Mouse (Mus musculus): ENCODE measurements around the gene Mtmr12. TPM values are rescaled to one million over a fixed set of nuclear protein-coding genes. Genes with fewer than 3 reads are reported as not detected.

Mtmr12 gene
- polyA plus RNA-seq, 1 experiment from 2014 or later: 15.1 TPM

DNA sequence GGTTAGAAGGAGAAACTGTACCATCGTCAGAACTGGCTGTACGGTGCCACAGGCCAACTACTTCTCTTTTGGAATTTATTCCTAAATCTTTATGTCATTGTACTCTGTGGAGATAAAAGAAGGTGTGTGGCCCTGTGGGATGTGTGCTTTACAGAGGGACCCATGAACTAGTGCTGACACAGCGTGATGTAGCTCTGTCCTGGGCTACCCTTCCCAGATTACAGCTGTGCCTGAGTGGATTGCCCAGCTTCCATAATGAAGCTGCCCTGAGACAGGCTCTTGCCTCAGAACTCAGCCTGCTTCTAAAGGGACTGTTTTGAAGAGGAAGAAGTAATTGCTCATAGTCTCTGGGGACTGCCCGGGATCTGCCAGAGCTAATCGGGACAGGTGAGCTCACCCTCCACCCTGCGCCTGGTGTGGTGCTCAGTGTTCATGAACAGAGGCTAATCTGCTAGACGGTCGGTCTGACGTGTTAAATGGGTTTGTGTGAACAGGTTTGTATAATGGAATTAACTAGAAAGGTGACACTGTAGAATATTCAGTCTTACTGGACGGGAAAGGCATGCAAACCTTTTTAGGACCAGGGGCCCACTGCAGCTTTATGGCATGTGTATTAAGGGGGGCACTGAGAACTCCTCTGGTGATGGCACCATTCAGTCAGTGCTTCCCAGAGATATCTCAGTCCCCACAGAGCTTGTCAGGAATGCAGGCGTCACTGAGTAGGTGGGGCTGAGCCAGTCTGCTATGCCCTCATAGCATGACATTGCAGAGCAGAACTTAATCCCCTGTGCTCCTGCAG lies 41.7 kb downstream of the Mtmr12 start:
- no peak for DNase-seq (ENCODE audit: low spot score)
- no peaks in the 10 kb centered on the region for H3K27me3 ChIP-seq (ENCODE audit: insufficient read depth, poor library complexity, severe bottlenecking)
- WGBS: 73% methylated on average over 11 of the region's 11 CpGs
- H3K4me3 ChIP-seq: no peak overlapping the region
- no peaks in the 10 kb centered on the region for H3K9me3 ChIP-seq
- H3K27ac ChIP-seq: no peak overlapping the region
- peaks cover 39% of the 10 kb centered on the region for H3K36me3 ChIP-seq
- peaks cover 14% of the 10 kb centered on the region; the same call in 1 of the 2 replicates for H3K4me1 ChIP-seq (replicated peaks)

DNA sequence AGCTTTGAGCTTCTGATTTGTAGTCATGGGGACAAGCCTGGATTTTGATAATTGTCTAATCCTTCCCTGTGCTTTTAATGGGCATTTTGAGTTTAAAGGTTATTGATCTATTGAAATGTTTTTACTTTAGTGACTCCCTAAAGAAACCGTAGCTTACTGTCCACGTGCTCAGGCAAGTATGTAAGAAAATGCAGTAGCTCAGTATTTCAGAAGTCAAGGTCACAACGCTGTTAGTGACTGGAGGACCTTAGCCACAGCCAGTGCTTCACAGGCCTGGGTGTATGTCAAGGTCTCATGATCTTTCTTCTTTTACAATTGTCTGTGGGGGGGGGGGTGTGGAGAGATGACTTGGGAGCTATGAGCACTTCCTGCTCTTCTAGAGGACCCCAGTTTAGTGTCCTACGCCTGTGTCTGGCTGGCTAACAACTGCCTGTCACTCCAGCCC lies 42.4 kb downstream of the Mtmr12 start:
- no peak overlapping the region for H3K27ac ChIP-seq
- H3K27me3 ChIP-seq (ENCODE audit: insufficient read depth, poor library complexity, severe bottlenecking): no peaks in the 10 kb centered on the region; the same call in 1 of the 2 replicates
- WGBS: 86% methylated on average over 4 of the region's 4 CpGs
- H3K36me3 ChIP-seq: peaks cover 46% of the 10 kb centered on the region
- DNase-seq (ENCODE audit: low spot score): no peak
- no peak overlapping the region for H3K4me3 ChIP-seq
- H3K4me1 ChIP-seq (replicated peaks): peaks cover 14% of the 10 kb centered on the region; the same call in 1 of the 2 replicates
- H3K9me3 ChIP-seq: no peaks in the 10 kb centered on the region

DNA sequence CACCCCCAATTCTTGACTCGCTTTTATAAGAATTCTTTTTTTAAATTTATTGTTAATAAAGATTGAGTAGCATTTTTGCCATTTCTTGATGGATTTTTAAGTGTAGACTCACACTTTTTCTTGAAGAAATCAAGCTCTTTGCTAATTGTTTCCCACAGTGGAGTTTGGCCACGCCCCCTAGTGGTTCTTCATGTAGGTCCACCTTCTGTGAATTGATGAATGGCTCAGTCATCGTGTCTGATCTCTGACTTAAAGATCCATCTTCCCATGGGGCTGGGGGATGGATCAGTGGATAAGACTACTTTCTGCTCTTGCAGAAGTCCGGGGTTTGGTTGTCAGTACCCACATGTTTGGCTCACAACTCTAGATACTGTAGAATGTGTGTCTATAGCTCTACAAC lies 43.5 kb downstream of the Mtmr12 start:
- Histone ChIP-seq H3K36me3 (peaks cover 54% of the 10 kb centered on the region), H3K4me3 (no peak overlapping the region), H3K9me3 (no peaks in the 10 kb centered on the region; the same call in 1 of the 2 replicates), H3K4me1 (replicated peaks) (peaks cover 14% of the 10 kb centered on the region; the same call in 1 of the 2 replicates), H3K27me3 (ENCODE audit: insufficient read depth, poor library complexity, severe bottlenecking) (no peaks in the 10 kb centered on the region; the same call in 1 of the 2 replicates), H3K27ac (no peak overlapping the region)
- no peak for DNase-seq (ENCODE audit: low spot score)
- WGBS: 66% methylated on average over 4 of the region's 4 CpGs

DNA sequence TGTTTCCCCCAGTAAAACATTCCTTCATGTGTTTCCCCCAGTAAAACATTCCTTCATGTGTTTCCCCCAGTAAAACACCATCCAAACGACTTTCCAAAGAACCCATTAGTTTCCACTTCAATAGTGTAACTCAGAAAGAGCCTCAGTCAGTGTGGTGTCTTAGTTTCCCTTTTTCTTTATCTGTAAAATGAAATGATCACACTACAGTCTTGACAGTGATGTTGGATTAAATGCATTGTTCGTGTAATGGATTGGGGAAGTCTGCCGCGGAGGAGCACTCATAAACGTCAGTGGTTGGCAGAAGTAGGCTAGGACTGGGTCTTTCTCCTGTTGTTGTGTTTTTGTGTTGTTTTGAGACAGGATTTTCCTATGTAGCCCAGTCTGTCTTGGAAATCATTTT lies 45.5 kb downstream of the Mtmr12 start:
- H3K4me1 ChIP-seq (replicated peaks): peaks cover 14% of the 10 kb centered on the region; the same call in 1 of the 2 replicates
- 87% methylated on average over 5 of the region's 5 CpGs for WGBS
- H3K4me3 ChIP-seq: no peak overlapping the region
- no peaks in the 10 kb centered on the region; the same call in 1 of the 2 replicates for H3K27me3 ChIP-seq (ENCODE audit: insufficient read depth, poor library complexity, severe bottlenecking)
- H3K36me3 ChIP-seq: peaks cover 48% of the 10 kb centered on the region
- no peak for DNase-seq (ENCODE audit: low spot score)
- no peaks in the 10 kb centered on the region; the same call in 1 of the 2 replicates for H3K9me3 ChIP-seq
- no peak overlapping the region for H3K27ac ChIP-seq

DNA sequence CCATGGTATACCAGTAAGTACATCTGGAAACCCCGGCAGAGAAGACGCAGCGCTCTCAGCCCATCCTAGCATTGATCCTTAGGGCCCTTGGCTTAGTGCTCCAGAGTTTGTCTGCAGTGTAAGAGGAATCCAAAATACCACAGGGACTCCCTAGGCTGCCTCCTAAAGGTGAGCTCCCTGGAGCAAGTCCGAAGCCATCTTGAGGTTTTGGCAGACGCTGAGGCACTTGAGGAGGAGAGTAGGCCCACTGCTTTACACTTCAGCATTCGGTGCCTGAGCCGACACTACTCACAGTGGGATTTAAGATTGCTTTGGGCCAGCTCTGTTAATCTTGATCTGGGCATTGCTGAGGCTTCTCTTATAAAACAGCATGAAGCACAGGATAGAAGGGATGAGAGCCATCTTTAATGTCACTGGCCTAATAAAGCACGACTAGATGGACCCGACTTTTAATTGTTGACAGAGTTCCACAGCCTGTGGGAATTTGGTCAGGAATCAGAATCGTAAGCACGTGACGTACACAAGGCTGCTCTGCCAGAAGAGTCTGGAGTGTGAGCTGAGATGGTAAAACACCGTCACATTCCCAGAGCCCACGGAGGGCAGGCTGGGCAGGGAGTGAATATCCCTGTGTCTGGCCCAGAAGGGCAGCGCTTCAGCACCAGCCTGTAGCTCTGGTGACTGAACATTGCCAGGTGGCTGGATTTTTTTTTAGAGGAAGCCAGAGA lies 46.8 kb downstream of the Mtmr12 start:
- H3K9me3 ChIP-seq: no peaks in the 10 kb centered on the region; the same call in 1 of the 2 replicates
- DNase-seq (ENCODE audit: low spot score): no peak
- H3K27ac ChIP-seq: no peak overlapping the region
- peaks cover 42% of the 10 kb centered on the region for H3K36me3 ChIP-seq
- peaks cover 9% of the 10 kb centered on the region; the same call in 1 of the 2 replicates for H3K4me1 ChIP-seq (replicated peaks)
- H3K4me3 ChIP-seq: no peak overlapping the region
- no peaks in the 10 kb centered on the region; the same call in 1 of the 2 replicates for H3K27me3 ChIP-seq (ENCODE audit: insufficient read depth, poor library complexity, severe bottlenecking)
- WGBS: 91% methylated on average over 15 of the region's 15 CpGs

DNA sequence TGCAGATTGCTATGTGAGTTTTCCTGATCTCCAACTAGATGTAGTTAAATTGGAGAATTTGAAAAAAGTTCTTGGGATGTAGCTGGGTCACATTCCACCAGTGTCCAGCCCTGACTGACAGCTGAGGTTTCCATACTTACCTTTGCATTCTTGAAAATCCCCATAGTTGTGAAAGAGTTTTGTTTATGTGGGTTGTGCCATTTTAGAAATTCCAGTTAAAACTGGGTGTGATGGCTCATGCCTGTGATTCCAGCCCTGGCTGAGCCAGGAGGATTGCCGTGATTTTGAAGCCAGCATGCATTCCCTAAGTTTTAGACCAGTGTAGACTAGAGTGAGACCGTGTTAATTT lies 47.3 kb downstream of the Mtmr12 start:
- Histone ChIP-seq H3K36me3 (peaks cover 39% of the 10 kb centered on the region), H3K27me3 (ENCODE audit: insufficient read depth, poor library complexity, severe bottlenecking) (no peaks in the 10 kb centered on the region; the same call in 1 of the 2 replicates), H3K4me3 (no peak overlapping the region), H3K4me1 (replicated peaks) (peaks cover 4% of the 10 kb centered on the region; the same call in 1 of the 2 replicates), H3K9me3 (no peaks in the 10 kb centered on the region; the same call in 1 of the 2 replicates), H3K27ac (no peak overlapping the region)
- 93% methylated on average over 2 of the region's 2 CpGs for WGBS
- no peak for DNase-seq (ENCODE audit: low spot score)

DNA sequence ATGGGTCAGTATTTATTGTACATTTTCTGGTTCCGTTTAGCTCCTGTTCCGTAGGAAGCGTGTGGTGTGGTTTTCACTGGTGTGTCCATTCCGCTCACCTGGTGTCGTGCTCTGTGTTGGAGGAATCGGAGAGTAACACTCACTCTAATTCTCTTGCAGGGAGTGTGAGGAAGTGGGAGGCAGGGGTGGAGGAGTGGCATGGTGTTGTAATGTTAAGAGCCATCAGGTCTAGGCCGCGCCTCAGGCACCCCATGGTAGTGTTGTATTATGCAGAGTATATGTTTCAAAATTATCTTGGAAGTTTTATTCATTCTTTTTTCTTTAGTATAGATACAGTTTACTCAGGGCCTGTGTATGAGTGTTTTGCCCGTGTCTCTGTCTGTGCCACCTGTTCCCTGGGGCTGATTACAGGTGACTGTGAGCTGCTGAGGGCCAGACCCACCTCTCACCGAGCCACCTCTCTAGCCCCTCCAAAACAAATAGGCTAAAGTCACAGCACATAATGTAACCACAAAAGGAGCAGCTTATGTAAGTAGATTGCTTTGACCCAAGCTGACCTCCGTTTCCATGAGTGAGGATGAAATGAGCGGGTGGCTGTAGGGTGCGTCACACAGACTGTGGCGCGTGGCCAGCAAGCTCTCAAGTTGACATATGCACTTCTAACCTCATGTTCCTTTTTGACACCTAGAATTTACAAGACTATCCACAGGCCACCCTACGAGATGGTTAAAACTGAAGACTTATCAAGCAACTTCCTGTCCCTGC lies 53.1 kb downstream of the Mtmr12 start:
- peaks cover 73% of the 10 kb centered on the region for H3K36me3 ChIP-seq
- 92% methylated on average over 16 of the region's 16 CpGs for WGBS
- H3K4me3 ChIP-seq: no peak overlapping the region
- no peak for DNase-seq (ENCODE audit: low spot score)
- no peaks in the 10 kb centered on the region for H3K4me1 ChIP-seq (replicated peaks)
- H3K27me3 ChIP-seq (ENCODE audit: insufficient read depth, poor library complexity, severe bottlenecking): no peaks in the 10 kb centered on the region; the same call in 1 of the 2 replicates
- no peak overlapping the region for H3K27ac ChIP-seq
- no peaks in the 10 kb centered on the region for H3K9me3 ChIP-seq

DNA sequence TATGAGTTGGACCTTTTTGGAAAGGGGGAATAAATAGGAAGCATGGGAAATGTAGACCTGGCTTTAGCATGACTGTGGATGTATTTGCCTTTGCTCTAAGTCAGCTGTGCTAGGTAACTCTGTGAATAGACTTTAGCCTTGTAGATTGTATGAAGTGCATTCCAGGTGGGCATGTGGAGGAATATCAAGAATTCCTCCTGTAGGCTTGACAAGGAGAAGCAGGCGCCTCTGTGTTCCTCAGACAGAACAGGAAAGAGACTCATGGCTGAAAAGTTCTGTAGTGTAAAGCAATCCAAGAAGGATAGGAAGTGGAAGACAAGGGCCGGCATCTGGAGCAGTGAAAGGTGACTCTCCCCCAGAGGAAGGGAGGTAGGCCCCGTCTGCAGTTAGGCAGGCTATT lies 58.2 kb downstream of the Mtmr12 start:
- no peaks in the 10 kb centered on the region for H3K4me1 ChIP-seq (replicated peaks)
- no peaks in the 10 kb centered on the region; the same call in 1 of the 2 replicates for H3K27me3 ChIP-seq (ENCODE audit: insufficient read depth, poor library complexity, severe bottlenecking)
- H3K9me3 ChIP-seq: no peaks in the 10 kb centered on the region
- H3K27ac ChIP-seq: no peak overlapping the region
- peaks cover 96% of the 10 kb centered on the region for H3K36me3 ChIP-seq
- 92% methylated on average over 3 of the region's 3 CpGs for WGBS
- DNase-seq (ENCODE audit: low spot score): no peak
- H3K4me3 ChIP-seq: no peak overlapping the region

DNA sequence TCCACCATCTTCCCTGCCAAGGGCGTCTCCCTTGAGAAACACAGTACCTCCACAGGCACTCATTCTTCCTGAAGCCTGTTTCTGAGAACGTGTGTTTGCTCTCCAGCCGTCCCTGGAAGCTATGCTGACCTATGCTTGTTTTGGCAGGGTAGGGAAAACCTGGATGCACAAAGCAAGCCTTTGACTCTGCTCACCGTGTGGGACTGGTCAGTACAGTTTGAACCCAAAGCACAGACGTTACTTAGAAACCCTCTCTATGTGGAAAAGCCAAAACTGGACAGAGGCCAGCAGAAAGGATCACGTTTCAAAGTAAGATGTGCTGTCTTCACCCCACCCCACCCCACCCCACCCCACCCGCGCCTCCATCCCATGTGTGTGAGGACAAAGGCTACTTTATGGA lies 61.6 kb downstream of the Mtmr12 start:
- Histone ChIP-seq H3K4me3 (no peak overlapping the region), H3K9me3 (no peaks in the 10 kb centered on the region), H3K27me3 (ENCODE audit: insufficient read depth, poor library complexity, severe bottlenecking) (no peaks in the 10 kb centered on the region; the same call in 1 of the 2 replicates), H3K36me3 (peaks cover 94% of the 10 kb centered on the region), H3K27ac (no peak overlapping the region), H3K4me1 (replicated peaks) (no peaks in the 10 kb centered on the region)
- no peak for DNase-seq (ENCODE audit: low spot score)
- WGBS: 81% methylated on average over 8 of the region's 8 CpGs

DNA sequence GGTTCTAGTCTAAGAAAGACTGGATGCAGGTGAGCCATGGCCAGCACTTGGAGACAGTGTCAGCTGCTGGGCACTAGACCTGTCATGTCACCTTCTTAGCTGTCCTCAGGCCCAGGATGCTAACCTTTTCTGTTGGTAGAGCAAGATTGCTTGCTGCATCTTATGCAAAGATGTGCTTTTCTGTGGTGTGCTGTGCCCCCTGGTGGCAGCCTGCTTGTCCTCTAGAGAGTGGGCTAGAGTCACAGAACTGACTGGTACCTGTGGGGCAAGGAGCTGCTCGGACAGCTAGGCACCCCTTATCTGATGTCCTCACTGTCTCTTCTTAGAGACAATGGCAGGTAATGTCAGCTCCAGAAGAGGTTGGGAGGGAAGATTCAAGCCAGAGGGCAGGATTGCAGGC lies 63.2 kb downstream of the Mtmr12 start:
- Histone ChIP-seq H3K4me3 (no peak overlapping the region), H3K27me3 (ENCODE audit: insufficient read depth, poor library complexity, severe bottlenecking) (no peaks in the 10 kb centered on the region; the same call in 1 of the 2 replicates), H3K36me3 (peaks cover 79% of the 10 kb centered on the region), H3K27ac (no peak overlapping the region), H3K9me3 (no peaks in the 10 kb centered on the region), H3K4me1 (replicated peaks) (no peaks in the 10 kb centered on the region)
- WGBS: 56% methylated on average over 1 of the region's 1 CpGs
- peak; percentile 69 for DNase-seq (ENCODE audit: low spot score)

DNA sequence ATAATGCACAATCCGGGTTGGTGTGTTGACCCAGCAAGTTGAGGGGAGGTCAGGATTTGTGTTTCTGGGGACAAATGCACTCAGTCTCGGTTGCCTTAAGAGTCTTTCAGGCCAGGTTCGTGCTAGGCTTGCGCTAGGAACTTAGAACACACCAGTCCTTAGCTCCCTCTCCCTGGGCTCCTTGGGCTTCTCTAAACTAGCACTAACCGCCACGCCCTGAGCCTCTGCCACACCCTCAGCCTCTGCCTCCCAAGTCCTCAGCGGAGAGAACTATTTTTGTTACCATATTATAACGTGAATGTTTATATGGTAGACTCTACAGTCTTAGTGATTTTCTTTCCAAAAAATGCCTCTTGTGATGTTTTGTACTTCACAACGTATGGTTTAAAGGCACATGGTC lies 66.5 kb downstream of the Mtmr12 start:
- DNase-seq (ENCODE audit: low spot score): no peak
- H3K4me1 ChIP-seq (replicated peaks): no peaks in the 10 kb centered on the region
- H3K36me3 ChIP-seq: peaks cover 46% of the 10 kb centered on the region
- no peak overlapping the region for H3K27ac ChIP-seq
- H3K27me3 ChIP-seq (ENCODE audit: insufficient read depth, poor library complexity, severe bottlenecking): no peaks in the 10 kb centered on the region
- WGBS: 90% methylated on average over 9 of the region's 9 CpGs
- no peak overlapping the region for H3K4me3 ChIP-seq
- H3K9me3 ChIP-seq: no peaks in the 10 kb centered on the region

DNA sequence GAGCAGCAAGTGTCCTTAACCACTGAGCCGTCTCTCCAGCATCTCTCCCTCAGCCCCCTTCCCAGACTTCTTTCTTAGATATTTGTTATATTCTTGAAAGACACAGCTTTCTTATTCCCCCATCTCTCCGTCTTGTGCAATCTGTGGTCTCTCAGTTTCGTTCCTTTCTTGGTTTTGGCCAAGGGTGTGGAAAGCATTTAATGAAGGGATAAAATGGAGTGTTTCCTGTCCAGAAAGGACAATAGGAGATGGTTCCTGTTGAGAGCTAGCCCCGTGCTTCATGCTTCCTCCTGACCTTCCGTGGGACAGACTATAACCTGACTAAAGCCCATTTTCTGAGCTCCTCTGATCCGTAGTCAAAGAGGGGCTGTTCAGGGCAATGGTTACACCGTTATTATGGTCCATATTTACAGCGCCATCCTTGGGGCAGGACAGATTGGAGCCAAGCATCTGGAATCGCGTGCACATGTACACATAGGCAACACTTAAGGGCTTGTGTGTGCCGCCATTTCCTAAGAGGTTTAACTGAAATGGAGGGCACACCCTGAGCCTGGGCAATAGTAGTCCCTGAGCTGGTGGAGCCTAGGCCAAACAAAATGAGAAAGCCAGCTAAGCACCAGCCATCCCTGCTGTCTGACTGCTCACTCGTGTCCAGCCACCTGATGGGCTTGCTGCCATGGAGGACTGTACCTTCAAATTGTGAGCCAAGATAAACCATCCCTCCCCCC lies 68.7 kb downstream of the Mtmr12 start:
- DNase-seq (ENCODE audit: low spot score): no peak
- H3K4me1 ChIP-seq (replicated peaks): no peaks in the 10 kb centered on the region
- 84% methylated on average over 12 of the region's 12 CpGs for WGBS
- no peaks in the 10 kb centered on the region for H3K9me3 ChIP-seq
- no peaks in the 10 kb centered on the region for H3K27me3 ChIP-seq (ENCODE audit: insufficient read depth, poor library complexity, severe bottlenecking)
- H3K4me3 ChIP-seq: no peak overlapping the region
- no peak overlapping the region for H3K27ac ChIP-seq
- peaks cover 25% of the 10 kb centered on the region for H3K36me3 ChIP-seq

All from hindbrain, embryonic 10.5 days (tissue).